Mouse (Mus musculus) adrenal gland, postnatal 10 days (tissue): Measurements from ENCODE around the gene Mettl25. TPM values are rescaled to one million over a fixed set of nuclear protein-coding genes. Genes with fewer than 3 reads are reported as not detected.

ENCODE experiments used
- DNase-seq: peaks from one replicate; pipeline ENCODE4 v3.0.0; 2021; ENCODE audit warnings: mixed read lengths
- long read RNA-seq, 2 experiments: library from polyadenylated mRNA; stranded (forward); transcript quantifications; one replicate each; pipeline ENCODE4 v2.0.0; 2021
- total RNA-seq, 2 experiments: library from RNA; stranded (reverse); gene quantifications; 2 replicates each; pipeline ENCODE4 v1.2.3; 2021

The Mettl25 gene
- total RNA-seq: 10 to 100 TPM in 1 of 2 experiments, 1 to 10 TPM in 1; 7.2 to 11.0 TPM
- long read RNA-seq, experiment 1, transcript Mettl25-201 (12 exons, 2,033 nt): major isoform, 15 of 22 reads
- long read RNA-seq, experiment 1, partial matches to known transcripts: 0 of 22 reads
- long read RNA-seq, experiment 1, other reads (novel, unspliced or antisense): 7 of 22 reads
- long read RNA-seq, experiment 2, transcript Mettl25-201 (12 exons, 2,033 nt): major isoform, 7 of 8 reads
- long read RNA-seq, experiment 2, partial matches to known transcripts: 0 of 8 reads
- long read RNA-seq, experiment 2, other reads (novel, unspliced or antisense): 1 of 8 reads

DNA sequence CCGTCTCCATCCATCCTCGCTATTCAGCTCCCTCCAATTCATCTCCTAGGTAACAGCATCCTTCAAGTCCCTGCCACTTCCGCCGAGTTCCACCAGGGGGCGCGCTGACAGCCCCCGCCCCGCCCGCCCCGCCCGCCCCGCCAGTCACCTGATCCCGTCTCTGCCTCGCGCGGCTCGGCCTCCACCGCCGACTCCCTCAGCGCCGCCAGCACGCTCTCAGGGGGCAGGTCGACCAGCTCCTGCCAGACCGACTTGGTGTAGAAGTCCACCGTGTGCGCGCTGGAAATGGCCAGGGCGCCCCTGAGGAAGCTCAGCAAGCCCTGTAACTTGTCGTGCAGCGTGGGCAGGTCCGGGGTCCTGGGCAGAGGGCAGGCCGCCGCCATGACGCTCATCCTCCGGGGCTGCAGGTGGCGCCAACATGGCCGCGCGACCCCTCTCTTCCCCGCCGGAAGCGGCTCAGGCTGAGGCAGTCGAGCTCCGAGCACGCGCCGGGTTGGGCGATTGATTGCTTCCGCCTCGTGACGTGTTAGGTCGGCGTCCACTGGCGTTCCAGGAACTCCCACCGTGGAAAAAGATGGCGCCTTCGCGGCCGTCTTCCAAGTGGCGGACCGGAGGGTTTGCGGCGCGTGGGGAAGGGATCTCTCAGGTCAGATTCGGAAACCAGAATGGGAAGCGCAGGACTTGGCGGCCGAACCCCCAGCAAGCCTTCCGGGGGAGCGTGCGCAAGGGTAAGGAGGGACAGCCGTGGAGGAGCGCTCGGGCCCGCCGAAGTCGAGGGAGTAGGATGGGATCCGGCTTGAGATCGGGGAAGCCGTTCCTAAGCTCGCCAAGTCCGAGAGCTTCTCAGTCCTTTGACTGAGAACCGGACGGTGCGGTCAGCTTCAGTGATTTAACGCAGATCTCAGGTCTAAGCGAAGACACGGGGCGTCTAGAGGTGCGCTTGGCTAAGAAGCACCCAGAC is at the start of gene Mettl25, which contains the start of gene Ccdc59:
Gene Mettl25 (minus strand): TSS at position 453 of the 961 bp plus-strand sequence.
Gene Ccdc59 (plus strand): TSS at position 140 of the 961 bp plus-strand sequence.
- peak; percentile 98 for DNase-seq

DNA sequence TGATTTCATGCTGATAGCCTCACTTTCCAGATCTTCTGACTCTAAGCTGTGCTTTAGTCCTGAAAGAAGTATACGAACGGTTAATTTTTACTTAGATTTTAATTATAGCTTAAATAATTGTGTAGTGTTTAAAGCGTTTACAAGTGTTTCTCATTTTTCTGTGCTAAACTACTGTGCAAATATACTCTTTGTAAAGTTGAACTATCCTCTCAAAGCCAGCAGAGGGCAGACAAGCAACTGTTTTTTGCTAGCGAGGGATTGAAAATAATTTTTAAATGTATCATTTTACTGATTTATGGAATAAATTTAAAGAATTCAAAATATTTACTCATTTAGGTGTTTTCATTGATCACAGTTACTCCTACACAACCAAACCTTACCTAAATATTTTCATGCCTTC is 26.1 kb upstream of the Mettl25 start:
- DNase-seq: no peak

DNA sequence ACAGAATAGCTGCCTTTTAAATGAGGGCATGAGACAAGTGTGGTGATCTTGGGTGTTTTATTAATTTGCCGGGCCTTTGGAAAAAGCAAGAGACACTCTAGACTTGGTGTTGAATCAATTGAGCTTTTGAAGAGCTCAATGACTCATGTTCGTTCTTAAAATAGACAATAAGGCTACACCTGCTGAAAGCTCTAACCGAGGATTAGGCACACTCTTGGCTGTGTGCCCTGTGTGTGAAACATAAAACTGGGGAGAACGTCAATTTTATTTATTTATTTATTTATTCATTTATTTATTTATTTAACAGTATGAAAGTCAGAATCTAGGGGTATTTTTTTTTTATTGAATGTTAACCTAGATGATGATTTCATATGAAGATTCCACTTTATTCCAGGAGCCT is 10.0 kb upstream of the Mettl25 start:
- DNase-seq: no peak

DNA sequence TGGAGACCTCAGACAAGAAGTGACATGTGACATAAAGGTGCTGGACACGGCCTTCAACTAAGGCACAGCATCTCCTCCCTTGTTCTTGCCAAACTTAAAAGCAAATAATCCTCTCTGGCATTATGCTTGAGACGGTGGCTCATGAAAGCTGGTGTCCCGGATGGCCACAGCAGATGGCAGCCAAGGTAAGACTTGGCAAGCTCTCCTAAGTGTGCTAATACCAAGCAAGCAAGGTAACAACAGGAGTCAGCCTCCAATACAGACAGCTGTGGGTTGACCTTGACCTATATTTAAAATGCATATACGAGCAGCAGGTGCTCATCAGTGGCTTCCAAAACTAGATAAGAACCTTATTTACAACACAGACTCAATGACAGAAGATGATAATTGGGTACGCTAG is 9.1 kb upstream of the Mettl25 start:
- DNase-seq: no peak

DNA sequence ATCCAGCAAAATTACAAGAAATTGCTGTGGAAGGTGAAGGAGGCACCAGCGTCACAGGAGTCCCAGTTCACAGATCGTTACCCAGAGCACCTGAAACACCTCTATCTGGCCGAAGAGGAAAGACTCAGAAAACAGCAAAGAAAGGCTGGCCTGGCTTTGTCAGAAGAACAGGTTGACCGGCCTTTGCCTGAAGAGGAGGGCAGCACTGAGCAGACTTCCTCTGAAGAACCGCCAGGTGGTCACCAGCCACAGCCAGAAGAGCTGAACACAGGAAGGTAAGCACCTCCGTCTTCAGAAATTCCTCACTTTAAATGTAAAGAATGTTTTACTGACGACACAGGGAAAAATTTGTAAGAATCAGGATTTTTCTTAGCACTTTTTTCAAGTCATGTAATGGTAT is 1.4 kb upstream of the Mettl25 start:
- no peak for DNase-seq

DNA sequence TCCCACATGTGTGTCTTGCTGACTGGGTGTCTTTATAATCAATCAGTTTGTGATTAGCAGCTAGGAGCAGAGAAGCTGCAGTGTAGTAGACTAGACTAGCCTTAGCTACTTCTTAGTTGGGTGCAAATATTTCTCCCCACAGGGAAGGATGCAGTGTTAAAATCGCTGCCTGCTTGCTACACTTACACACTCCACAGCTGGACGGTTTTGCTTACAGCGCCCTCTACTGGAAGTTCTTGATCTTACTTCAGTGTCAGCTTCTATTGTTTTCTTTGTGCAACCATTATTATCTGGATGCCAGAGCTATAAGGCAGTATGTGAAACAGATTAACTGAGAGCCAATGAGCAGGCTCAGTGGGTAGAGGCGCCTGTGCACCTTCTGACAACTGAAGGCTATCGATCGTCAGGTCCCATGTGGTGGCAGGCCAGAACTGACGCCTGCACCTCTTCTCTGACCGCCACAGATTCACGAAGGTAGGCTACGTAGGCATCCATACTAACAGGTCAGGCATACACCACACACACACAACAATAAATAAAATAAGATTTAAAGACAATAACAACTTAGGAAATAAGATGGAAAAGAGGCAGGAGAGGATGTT is 6.5 kb downstream of the Mettl25 start:
- DNase-seq: peak; percentile 23

DNA sequence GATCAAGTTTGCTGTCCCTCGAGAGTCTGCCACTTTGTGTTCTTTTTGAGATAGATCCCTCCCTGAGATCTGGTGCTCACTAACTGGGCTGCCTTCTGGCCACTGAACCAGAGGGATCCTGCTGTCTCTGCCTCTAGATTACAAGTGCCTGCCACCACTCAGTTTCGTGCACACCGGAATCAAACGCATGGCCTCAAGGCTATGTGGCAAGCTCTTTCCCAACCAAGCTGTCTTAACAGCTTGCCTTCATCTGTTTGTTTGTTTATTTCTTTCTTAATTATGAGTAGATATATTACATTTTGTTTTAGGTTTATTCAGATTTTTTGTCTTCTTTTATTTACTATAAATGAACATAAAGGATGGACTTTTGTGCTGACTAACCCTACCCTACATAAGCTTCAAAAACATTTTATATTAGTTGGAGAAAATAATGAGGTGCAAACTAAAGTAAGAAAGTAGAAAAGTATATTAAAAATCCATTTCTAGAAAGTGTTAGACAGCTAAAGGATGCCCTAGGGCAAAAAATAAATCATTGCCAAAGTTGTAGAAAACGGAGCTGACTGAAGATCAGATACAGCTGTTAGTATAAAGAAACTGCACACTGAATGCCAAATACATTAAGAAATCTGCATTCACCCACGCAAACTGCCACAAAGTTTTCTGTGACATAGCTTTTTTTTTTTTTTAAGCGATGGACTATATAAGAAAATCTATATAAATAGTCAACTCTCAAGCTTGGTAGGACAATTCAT is 34.7 kb downstream of the Mettl25 start:
- no peak for DNase-seq

DNA sequence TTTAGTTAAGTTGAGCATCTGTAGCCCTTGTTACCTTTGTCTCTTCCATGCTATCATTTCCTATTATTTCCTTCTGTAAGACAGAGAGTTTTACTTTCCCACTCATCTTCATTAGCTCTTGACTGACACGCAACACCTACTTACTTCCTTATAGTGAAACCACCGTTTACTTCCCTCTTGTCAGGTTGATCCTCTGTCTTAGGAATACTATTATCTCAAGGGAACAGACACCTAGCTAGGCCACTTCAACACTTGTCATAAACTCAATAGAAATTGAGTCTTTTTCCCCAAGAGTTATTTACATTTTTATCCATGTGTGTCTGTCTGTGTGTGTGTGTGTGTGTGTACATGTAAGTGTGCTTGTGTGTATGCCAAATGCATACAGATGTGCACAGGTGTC is 37.7 kb downstream of the Mettl25 start:
- DNase-seq: no peak

DNA sequence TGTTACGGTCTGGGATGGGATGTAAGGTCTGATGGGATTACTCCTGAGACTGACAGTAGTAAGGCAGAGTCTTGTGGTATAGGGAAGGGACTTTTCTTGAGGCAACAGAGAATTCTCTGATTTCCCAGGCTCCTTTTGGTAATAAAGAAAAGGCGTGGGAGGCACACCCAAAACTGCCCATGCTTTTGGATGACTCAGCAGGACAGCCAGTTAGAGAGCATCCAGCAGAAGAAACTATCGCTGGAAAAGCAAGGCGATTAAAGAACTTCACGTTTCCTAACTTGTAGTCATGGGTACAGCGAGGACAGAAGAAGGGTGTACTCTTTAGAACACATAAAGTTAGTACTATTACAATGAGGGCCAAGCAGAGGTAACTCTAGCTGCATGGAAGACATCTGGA is 39.0 kb downstream of the Mettl25 start:
- DNase-seq: no peak

DNA sequence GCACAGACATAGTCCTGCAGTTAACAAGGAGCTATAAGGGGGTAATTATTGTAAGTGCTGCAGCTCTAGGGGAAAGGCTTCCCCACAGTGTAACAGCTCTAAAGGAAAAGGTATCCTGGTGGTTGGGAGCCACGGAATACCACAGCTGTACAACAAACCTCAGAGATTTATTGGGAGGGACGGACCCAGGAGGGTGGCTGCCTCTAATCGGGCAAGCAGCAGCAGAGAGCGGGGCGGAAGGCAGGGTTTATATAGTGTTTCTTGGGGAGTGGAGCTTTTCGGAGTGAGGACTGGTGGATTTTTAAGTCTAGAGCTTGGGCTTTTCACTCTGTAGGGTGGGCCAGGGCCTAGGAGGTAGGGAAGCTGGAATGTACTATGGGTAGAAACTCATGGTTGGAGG is 40.0 kb downstream of the Mettl25 start:
- DNase-seq: no peak

DNA sequence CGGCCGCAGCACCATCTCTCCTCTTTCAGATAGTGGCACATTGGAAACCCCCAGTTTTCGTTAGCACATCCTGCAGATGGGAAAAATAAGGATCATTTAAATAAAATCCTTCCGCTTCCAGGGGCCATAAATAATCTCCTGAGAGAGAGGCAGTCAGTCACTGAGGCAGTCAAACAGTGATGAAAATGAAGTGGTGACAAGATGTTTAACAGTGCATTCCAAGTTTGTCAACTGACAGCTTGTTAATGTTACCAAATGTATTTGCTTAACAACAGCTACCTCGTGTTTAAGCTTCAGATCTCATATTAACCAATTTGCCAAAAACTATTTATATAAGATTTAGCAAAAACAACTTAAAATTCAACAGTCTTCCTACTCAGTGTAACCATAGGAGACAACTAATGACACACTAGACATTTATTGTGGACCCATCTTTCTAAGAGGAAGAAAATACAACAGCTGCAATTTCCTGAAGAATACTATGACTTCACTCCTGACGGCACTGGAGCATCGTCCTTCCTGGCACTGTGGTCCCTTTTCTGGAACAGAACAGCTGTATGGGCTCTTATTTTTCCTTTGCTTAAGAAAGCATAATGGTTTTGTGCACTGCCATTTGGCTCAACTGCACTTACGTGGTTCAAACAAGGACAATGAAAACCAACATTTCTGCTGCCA is 43.8 kb downstream of the Mettl25 start:
- DNase-seq: no peak

DNA sequence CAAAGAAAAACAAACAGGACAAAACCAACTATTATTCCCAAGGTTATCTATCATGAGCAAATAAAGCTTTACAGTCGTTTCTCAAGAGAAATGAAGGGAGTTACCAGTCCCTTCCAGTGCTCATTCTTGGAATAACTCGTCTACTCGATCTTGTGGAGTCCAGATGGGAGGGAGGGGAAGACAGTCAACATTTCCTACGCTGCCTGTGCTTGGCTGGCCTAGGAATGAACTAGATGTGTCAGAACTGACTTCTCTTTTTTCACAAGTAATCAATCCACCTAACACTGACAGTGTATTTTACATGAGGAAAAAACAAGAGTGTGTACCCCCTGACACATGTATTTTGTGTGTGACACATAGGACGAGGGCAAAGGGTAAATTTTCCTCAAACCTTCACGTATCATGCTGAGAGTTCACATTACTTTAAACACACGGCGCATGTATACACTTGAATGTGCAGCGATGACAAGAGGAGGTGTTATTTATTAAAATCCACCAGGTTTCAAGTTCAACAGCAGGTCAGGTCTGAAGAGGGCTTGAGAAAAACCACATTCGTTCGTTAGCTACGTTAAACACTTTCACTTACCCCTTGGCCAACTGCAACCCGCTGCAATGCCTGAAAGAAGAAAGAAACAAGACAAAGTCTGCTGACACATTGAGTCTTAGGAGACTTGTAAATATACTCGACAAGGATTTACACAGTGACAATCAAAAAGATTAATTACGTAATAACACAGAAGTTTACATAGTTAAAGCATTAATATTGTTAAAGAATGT is 47.2 kb downstream of the Mettl25 start:
- DNase-seq: no peak

DNA sequence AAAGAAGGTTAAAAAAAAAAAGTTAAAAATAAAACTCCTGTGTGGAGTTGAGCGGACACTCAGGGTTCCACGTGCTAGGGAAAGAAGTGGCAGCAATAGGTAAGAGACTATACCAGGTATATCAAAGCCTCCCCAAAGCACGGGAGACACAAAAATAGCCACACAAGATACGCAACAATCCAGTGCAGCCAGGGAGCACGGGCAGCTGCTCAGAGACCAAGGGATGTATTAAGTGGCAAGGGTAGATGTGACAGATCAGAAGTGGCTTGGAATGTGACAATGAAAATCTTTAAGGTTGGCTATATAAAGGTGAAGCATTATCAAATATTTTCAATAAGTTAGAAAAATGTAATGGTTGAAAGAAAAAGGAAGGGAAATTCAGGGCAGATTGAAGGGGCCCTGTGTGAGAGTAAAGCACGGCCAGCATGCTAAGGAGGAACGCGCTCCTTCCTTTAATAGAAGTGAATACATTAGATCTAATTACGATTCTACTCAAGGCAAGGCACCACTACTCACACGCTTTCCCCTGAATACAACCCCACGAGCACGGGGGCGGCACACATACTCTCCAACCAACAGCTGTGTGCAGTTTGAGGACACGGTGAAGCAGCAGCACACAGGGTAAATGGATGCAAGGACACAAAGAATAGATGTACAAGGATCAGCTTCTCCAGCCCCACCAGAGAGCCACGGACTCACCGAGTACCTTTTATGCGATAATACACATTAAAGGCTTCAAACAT is 52.3 kb downstream of the Mettl25 start:
- no peak for DNase-seq

DNA sequence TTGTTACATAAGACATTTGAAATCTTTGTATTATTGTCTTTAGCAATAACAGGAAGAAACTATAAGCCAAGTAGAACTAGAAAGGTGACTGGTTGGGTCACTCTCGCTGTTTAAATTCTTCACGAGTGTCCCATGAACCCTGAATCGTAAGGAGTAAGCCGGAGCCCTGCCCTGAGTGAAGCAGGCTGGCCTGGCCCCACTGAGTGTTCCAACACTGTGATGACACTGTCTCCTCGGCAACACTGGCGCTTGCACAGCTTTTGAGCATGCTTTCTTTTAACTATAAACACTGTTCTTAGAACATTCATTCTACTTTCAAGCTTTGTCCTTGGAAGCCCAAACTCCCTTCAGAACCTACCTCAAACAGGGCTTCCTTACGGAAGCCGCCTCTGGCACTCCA is 57.4 kb downstream of the Mettl25 start:
- DNase-seq: no peak

DNA sequence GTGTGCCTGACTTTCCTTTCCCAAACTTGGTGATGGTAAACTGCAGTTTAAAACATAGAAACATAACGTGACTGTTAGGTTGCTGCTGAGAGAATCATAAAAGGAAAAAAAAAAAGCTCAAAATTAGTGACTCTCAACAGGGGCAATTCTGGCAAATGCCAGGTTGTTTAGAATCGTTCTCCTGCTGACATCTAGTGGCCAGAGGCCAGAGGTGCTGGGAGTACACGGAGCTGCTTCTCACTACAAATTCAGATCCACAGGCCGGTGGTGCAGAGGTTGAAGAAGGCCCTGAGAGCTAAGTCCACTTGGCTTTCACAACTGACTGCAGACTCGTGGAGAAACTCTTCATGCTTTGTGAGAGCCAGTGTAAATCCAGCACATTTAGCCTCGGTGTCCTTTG is 66.8 kb downstream of the Mettl25 start:
- peak; percentile 77 for DNase-seq

DNA sequence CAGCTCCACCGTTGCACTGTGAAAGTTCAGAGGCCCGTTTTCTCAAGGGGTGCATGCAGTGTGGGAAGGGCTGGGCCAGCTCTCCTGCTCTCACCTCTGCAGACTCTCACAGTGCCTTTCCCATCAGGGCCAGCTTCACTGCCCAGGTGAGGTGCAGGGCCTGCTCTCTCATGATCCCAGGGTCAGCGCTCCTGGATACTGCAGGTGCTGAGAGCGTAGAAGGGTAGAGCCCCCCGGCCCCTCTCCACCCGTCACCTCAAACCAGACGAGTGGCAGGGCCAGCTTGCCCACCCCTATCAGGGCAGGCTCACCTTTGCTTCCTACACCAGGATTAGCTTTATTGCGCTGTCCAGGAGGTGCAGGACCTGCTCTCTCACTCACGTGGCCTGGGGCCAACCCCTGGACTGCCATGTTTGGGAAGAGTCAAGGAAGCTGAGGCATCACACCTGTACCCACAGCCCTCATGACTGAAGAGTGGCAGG is 68.3 kb downstream of the Mettl25 start:
- no peak for DNase-seq

DNA sequence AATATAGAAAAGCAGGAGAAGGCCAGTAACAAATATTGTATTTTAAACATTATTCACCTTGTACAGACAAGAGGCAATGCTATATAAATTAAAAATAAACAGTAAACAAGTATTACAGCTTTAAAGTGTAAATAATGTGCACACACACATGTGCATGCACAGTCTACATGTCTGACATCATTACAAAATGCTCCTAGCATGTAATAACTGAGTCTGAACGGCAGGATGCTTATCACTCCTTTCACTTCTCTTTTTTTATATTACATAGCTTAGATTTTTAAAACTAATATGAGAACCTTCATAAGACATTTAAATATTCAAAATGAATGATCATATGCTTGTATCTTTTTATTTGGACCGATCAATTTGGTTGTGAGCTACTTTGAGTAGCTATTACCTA is 77.2 kb downstream of the Mettl25 start:
- DNase-seq: no peak

DNA sequence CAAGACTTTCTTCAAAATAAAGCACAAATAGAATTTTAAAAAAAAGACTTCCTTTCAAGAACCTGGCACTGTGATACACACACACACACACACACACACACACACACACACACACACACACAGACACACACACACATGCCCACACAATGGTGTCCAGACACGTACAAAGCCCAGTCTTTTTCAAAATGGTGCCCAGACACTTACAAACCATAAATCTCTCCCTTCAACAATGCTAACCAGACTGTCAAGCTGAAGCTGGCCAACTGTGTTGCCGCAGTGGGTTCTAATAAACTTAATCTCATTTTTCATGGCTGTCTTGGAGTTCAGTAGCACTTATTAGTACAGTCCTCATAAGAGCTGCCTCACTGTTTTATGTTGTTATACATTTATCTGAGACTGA is 80.7 kb downstream of the Mettl25 start:
- DNase-seq: no peak

DNA sequence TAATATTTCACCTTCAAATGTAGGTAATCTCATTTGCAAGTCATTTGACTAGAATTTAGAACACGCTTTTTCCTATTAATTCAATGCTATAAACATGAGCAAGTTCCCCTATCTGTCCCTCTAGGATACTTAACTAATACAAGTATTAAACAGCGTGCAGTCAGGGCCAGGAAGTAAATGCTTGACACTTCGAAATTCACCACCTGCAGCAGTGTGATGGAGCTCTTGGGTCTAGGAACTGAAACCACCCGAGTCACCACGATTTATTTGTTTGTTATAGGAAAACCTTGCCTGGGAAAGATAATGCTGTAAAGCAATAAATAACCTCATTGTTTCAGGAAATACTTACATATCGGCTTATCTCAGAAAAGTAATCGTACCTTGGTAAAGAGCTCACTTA is 81.1 kb downstream of the Mettl25 start:
- no peak for DNase-seq
